Mouse (Mus musculus): Measurements from ENCODE around the gene Exoc6.

Exoc6 gene

GRCm38 (mm10) chr19:37724591-37724990 lies 174.4 kb downstream of the Exoc6 start:
- DNase-seq (ENCODE audit: extremely low read depth, low read depth), result no peak

DNA sequence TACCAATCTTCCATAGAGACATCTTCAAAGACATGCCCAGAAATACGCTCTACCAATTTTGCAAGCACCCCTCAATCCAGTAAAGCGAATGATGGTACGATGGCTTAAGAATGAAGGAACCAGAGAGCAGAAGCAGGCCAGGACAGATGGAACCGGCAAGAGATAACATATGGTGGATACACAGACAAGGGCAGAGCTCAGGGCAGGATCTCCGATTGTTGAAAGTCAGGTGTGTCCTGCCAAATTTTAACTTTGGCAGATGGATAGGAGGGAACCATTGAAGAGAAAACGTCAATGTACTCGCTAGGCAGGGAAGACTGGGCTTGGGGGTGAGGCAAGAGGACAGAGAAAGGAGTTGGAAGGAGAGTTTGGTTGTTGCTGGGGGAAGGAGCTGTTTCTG lies 176.4 kb downstream of the Exoc6 start:
- DNase-seq (ENCODE audit: extremely low read depth, low read depth), result no peak

GRCm38 (mm10) chr19:37727366-37727765 lies 177.1 kb downstream of the Exoc6 start:
- no peak for DNase-seq (ENCODE audit: extremely low read depth, low read depth)

Measured in MEL-GATA-1-ER (cell line).